Mouse (Mus musculus): Measurements from ENCODE around the gene Ndufa11.

Ndufa11 gene

DNA sequence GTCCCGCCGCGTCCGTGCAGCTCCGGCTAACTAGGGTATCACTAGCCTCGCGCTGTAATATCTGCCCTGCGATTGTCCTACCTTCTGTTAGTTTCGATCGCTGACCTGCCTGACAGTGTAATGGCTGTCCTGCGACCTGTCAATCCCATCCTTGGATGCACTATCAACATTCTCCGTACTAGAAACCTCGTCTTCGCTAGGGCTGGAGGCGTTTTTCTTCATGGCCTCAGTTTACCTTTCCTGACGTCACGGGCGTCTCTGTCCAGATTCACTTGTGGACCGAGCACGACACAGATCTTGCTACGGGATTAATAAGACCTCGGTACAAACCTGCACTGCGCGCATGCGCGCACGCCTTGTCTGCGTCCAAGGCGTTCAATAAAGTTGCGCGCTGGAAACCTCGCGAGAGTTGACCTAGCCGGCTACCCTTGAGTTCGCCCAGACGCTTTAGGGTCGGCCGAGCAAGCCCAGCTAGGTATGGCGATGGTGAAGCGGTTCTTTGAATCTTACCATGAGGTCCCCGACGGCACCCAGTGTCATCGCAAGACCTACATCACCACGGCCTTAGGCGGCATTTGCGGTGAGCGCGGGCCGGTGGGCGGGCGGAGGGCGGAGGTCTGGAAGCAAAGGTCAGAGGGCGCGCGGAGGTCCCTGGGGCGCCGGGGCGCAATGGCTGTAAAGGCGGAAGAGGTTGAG, at the start of gene Ndufa11, which contains the start of gene Vmac:
Ndufa11 (plus strand) TSS at position 405 of the 696 bp plus-strand sequence.
Vmac (minus strand) TSS at position 660 of the 696 bp plus-strand sequence.
- Histone ChIP-seq H3K27me3 (ENCODE audit: control insufficient read depth, insufficient read depth, low read length, poor library complexity, severe bottlenecking) (no peaks in the 10 kb centered on the region), H3K36me3 (ENCODE audit: control insufficient read depth, insufficient read depth, low read length, poor library complexity, severe bottlenecking) (no peaks in the 10 kb centered on the region; the same call in 1 of the 2 replicates)
- peak; percentile 98 for DNase-seq (ENCODE audit: low read depth, low spot score)

DNA sequence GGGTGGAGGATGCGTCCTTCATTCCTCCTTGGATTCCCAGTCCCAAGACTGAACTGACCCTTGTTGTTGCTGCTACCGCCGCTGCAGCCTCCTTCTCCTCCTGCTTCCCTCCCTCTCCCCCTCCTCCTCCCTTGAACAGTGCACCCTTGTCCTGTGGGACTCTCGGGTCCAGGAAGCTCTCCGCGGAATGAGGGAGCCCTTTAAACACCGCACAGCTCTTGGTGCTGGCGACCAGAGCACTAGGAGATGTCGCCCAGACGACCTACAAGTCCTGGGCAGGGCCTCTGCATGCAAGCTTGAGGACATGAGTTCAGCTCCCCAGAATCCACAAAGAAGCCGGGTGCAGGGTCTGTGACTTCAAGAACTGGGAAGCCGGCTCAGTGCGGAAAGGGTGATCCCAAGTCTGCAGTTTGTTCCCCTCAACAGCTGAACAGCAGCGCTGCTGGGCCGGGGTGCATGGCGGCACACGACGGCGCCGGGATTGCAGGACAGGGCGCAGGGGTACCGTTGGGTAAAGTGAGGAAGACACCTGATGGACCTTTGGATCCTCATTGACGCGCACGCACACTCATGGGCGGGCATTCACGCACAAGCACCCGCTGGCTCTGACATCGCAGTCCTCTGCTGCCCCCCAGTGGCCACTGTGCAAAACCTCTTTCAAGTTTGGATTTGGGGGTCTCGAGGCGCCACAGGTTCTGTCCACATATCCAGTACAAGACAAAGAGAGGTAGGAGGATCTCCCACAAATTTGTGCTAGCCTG, 49.0 kb upstream of the Ndufa11 start:
- Histone ChIP-seq H3K36me3 (ENCODE audit: control insufficient read depth, insufficient read depth, low read length, poor library complexity, severe bottlenecking) (no peaks in the 10 kb centered on the region), H3K27me3 (ENCODE audit: control insufficient read depth, insufficient read depth, low read length, poor library complexity, severe bottlenecking) (no peaks in the 10 kb centered on the region)
- peak; percentile 90 for DNase-seq (ENCODE audit: low read depth, low spot score)

DNA sequence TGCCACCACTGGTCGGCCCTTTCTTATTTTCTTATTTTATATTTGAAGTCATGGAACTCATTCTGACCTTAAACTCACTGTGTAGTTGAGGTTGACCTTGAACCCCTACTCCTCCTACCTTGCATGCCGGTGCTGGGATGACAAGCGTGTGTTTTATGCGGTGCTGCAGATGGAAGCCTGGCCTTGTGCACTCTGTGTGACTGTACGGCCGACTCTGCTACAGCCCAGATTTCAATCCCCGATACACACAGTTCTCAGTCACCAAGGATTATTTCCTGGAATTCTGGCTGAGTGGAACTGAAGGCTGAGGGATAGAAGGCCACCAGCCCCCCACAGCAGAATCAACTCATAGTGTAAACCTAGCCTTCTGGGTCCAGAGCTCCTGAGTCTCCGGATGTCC, 47.8 kb upstream of the Ndufa11 start:
- DNase-seq (ENCODE audit: low read depth, low spot score): no peak
- Histone ChIP-seq H3K36me3 (ENCODE audit: control insufficient read depth, insufficient read depth, low read length, poor library complexity, severe bottlenecking) (no peaks in the 10 kb centered on the region), H3K27me3 (ENCODE audit: control insufficient read depth, insufficient read depth, low read length, poor library complexity, severe bottlenecking) (no peaks in the 10 kb centered on the region)

DNA sequence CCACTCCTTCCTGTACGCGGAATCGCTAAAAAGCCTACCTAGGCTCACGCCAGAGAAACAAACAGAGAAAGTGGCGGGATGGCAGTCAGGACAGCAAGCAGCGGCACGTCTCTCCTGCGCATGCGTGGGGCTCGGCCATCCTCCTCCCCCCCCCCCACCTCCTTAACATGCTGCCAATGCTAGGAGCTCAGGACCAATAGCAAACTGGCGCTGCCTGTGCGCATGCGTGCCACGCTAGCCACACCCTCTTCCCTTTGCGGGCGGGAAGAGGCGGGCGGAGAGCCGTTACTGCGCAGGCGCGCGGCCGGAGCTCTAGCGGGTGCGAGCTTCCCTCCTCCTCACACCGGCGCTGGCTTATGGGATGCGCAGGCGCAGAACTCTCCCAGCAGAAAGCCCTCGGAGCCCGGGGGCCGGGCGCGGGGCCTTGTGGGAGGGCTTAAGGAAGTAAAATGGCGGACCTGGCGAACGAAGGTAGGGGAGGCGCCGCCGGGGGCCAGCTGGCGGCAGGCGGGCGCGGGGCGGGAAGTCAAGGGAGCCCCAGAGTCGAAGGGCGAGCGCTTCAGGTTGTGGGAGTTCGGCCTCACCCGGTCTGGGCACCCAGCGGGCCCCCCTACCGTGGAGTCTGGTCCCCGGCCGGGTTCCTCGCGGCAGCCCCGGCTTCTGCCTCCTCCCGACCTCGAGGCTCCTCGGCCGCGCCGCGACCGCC, 44.5 kb upstream of the Ndufa11 start, which contains the start of gene Ranbp3:
Ranbp3 (plus strand) TSS at position 354 of the 706 bp plus-strand sequence.
- H3K27me3 ChIP-seq (ENCODE audit: control insufficient read depth, insufficient read depth, low read length, poor library complexity, severe bottlenecking): no peaks in the 10 kb centered on the region
- DNase-seq (ENCODE audit: low read depth, low spot score): peak; percentile 100
- no peaks in the 10 kb centered on the region; the same call in 1 of the 2 replicates for H3K36me3 ChIP-seq (ENCODE audit: control insufficient read depth, insufficient read depth, low read length, poor library complexity, severe bottlenecking)

DNA sequence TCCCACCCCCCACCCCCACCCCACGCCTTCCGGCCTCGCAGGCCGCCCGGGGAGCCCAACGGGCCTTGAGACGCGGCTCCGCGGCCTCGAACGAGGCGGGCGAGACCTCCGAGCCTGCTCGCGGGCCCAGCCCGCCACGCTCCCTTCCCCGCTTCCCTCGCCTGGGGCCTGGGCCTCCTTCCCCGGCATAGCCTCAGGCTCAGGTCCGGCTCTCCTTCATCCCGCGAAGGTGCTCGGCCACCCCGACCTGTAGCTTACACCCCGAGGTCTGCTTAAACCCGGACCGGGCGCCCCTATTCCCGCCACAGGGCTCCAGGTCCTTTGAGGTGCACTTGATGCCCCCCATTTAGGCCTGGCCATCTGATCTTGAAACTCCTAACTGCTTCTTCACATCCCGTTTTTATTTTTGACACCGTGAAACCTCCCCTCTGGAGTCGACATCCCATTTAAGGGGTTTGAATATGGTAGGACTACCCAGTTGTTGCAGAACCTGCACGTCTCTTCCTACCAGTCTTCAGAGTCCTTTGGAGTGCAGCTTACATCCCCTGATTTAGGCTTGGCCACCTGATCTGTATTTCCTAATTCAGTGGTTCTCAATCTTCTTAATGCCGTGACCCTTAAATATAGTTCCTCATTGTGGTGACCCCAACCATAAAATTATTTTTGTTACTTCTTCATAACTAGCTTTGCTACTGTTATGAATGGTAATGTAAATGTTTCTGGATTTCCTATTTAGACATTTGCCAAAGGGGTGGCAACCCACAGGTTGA, 43.7 kb upstream of the Ndufa11 start:
- H3K27me3 ChIP-seq (ENCODE audit: control insufficient read depth, insufficient read depth, low read length, poor library complexity, severe bottlenecking): no peaks in the 10 kb centered on the region
- no peaks in the 10 kb centered on the region; the same call in 1 of the 2 replicates for H3K36me3 ChIP-seq (ENCODE audit: control insufficient read depth, insufficient read depth, low read length, poor library complexity, severe bottlenecking)
- peak; percentile 8 for DNase-seq (ENCODE audit: low read depth, low spot score)

DNA sequence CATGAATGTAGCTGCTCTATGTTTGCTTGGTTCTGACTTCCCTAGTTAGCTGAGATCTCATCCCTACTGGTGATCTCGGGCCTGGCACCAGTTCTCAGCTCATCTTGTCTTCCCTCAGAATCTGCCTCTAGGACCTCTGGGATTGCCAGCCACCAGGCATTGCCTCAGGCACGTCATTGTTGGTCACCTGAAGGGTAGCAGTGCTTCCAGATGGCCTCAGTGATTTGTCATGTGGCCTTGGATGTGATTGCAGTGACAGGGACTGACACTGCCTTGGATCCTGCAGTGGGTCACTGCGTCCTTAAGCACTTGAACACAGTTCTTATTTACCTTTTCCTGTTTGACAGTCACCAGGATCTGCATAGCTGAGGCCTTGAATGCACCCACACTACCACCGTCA, 35.8 kb upstream of the Ndufa11 start:
- H3K36me3 ChIP-seq (ENCODE audit: control insufficient read depth, insufficient read depth, low read length, poor library complexity, severe bottlenecking): peaks cover 6% of the 10 kb centered on the region; the same call in 1 of the 2 replicates
- H3K27me3 ChIP-seq (ENCODE audit: control insufficient read depth, insufficient read depth, low read length, poor library complexity, severe bottlenecking): no peaks in the 10 kb centered on the region
- DNase-seq (ENCODE audit: low read depth, low spot score): no peak

DNA sequence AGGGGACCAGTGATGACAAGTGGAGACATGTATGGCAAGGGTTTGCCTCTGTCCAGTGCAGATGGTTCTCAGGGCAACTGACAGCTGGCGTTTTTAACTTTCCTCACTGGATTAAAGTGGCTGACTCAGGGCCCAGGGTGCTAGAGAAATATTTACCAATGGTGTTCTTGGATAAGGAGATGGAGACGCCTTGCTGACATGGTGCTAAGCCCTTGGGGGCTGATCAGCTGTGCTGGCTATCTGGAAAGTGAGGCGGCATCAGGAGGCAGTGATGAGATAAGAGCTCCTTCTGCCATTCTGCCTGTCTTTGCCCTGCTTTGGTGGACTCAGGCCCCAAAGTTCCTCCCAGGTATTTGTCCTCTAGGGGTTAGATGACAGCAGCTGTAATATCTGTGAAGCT, 34.7 kb upstream of the Ndufa11 start:
- no peak for DNase-seq (ENCODE audit: low read depth, low spot score)
- Histone ChIP-seq H3K36me3 (ENCODE audit: control insufficient read depth, insufficient read depth, low read length, poor library complexity, severe bottlenecking) (peaks cover 7% of the 10 kb centered on the region; the same call in 1 of the 2 replicates), H3K27me3 (ENCODE audit: control insufficient read depth, insufficient read depth, low read length, poor library complexity, severe bottlenecking) (no peaks in the 10 kb centered on the region)

DNA sequence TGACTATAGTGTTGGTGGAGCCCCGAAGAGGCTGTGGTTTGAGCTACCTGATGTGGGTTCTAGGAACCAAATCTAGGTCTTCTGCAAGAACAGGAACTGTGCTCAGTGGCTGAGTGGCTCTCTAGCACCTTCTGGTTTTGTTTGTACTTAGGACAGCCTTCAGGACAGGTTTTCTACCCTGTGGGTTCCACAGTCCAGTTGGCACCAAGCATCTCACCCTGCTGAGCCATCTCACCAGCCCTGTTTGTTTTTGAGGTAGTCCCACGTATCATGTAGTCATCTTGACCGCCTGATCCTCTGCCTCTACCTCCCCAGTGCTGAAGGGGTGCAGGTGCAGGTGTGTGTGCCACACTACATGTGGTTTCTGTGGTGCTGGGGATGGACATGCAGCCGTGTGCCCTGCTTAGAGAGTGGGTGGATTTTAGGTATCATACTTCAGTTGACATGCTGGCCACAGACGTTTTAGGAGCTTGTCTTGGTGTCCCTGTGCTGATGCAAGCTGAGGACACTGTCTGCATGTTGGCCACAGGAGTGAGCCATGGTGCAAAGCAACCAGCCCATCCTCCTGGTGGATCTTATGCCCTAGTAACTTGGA, 33.9 kb upstream of the Ndufa11 start:
- H3K27me3 ChIP-seq (ENCODE audit: control insufficient read depth, insufficient read depth, low read length, poor library complexity, severe bottlenecking): no peaks in the 10 kb centered on the region
- peak; percentile 24 for DNase-seq (ENCODE audit: low read depth, low spot score)
- peaks cover 7% of the 10 kb centered on the region; the same call in 1 of the 2 replicates for H3K36me3 ChIP-seq (ENCODE audit: control insufficient read depth, insufficient read depth, low read length, poor library complexity, severe bottlenecking)

DNA sequence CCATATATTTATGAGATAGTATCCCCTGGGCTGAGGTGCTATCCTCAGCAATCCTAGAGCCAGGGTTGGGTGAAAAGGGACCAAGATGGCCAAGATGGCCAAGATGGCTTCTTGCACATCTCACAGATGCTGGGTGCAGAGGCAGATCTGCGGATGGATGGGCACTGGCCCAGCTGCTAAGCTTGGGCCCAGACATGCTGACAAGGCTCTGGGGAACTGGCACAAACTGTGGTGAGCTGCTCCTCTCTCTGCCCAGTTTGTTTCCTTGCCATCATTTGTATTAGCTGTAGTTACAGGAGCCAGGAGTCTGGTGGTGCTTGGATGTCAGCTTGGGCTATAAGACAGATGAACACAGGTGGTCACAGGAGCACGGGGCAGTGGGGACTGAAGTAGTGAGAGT, 32.9 kb upstream of the Ndufa11 start:
- DNase-seq (ENCODE audit: low read depth, low spot score): no peak
- peaks cover 7% of the 10 kb centered on the region for H3K36me3 ChIP-seq (ENCODE audit: control insufficient read depth, insufficient read depth, low read length, poor library complexity, severe bottlenecking)
- no peaks in the 10 kb centered on the region for H3K27me3 ChIP-seq (ENCODE audit: control insufficient read depth, insufficient read depth, low read length, poor library complexity, severe bottlenecking)

DNA sequence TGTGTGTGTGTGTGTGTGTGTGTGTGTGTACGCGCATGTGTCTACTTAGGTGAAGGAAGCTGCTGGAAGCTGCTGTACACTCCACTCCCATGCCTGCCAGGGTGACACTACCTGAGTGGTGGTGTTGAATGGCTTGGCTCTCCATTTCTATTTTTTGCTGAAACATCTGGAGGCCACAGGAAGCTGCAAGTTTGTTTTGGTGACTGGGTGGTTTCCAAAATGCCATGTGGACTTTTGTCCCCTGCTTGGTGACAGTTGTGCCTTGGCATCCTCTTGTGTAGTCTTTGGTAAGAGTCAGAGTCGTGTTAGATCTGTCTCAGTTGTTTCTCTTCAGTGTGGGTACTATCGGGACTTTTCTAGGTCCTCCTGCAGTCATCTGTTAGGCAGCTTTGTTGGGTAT, 30.8 kb upstream of the Ndufa11 start:
- H3K27me3 ChIP-seq (ENCODE audit: control insufficient read depth, insufficient read depth, low read length, poor library complexity, severe bottlenecking): no peaks in the 10 kb centered on the region
- peaks cover 7% of the 10 kb centered on the region for H3K36me3 ChIP-seq (ENCODE audit: control insufficient read depth, insufficient read depth, low read length, poor library complexity, severe bottlenecking)
- no peak for DNase-seq (ENCODE audit: low read depth, low spot score)

DNA sequence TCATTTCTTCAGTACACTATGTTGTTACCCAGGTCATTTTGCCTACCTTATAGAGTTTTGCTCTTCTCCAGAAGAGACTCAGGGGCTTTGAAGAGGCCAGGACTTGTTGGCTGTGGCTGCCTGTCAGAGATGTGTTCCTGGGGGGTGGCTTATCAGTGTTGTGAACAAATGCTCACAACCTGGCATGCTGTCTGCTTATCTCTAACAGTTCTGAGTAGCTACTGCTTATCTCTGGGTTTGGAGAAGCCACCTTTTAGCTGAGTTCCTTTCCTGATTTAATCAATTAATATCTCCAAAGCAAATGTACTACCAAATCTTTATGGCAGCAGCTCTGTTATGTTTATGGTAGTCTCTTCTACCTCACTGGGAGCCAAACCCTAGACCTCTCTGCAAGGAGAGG, 29.5 kb upstream of the Ndufa11 start:
- Histone ChIP-seq H3K36me3 (ENCODE audit: control insufficient read depth, insufficient read depth, low read length, poor library complexity, severe bottlenecking) (peaks cover 7% of the 10 kb centered on the region), H3K27me3 (ENCODE audit: control insufficient read depth, insufficient read depth, low read length, poor library complexity, severe bottlenecking) (no peaks in the 10 kb centered on the region)
- no peak for DNase-seq (ENCODE audit: low read depth, low spot score)

DNA sequence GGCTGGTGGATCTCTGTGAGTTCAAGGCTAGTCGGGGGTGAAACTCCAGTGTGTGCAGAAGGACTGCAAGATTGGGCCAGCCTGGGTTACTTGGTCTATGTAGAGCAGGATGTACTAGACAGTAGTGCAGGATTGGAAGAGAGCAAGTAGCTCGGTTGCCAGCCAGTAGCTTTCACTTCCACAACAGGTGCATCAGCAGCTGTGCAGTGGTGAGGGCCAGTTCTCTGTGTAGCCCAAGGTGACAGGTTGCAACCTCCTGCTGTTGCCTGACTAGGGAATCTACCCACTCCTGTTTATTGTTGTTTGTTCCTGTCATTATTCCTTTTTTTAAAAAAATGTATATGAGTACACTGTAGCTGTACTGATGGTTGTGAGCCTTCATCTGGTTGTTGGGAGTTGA, 28.9 kb upstream of the Ndufa11 start:
- Histone ChIP-seq H3K36me3 (ENCODE audit: control insufficient read depth, insufficient read depth, low read length, poor library complexity, severe bottlenecking) (peaks cover 7% of the 10 kb centered on the region), H3K27me3 (ENCODE audit: control insufficient read depth, insufficient read depth, low read length, poor library complexity, severe bottlenecking) (no peaks in the 10 kb centered on the region)
- DNase-seq (ENCODE audit: low read depth, low spot score): no peak

DNA sequence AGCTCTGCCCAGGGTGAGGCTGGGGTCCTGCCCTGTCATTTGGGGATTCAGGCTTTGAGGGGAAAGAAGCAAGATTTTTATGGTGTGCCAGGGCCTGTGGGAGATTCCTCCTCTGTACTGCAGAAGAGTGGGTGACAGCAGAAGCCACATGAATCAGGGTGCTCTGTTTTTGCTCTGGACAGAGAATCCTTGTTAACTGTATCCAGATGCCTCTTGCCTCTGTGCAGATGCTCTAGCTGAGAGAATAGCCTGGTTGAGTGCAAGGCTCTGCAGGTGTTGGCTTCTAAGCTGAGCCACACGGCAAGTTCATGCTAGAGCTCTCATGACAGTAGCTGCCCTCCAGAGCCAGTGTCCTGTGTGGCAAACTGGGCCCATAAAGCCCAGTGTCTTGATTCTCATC, 24.2 kb upstream of the Ndufa11 start:
- no peak for DNase-seq (ENCODE audit: low read depth, low spot score)
- Histone ChIP-seq H3K36me3 (ENCODE audit: control insufficient read depth, insufficient read depth, low read length, poor library complexity, severe bottlenecking) (peaks cover 3% of the 10 kb centered on the region; the same call in 1 of the 2 replicates), H3K27me3 (ENCODE audit: control insufficient read depth, insufficient read depth, low read length, poor library complexity, severe bottlenecking) (no peaks in the 10 kb centered on the region)

DNA sequence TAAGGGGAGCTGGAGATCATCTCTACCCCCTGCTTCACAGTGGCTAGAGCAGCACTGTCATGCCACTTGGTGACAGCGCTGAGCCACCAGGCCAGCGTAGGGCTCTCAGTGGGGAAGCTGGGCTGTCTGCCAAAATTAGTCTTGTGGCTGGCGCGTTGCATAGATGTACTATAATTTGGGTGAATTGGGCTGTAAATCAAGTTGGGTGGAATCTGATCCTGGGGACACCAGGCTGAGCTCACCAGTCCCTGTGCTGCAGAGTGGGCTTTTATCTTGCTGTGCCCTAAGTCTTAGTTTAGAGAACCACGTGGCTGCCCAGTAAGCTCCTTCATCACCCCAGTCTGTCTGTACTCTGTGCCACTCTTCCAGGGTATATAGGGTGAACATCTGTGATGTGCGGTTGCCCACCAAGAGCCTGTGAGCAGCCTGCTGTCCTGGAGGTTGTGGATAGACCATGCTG, 23.7 kb upstream of the Ndufa11 start:
- peaks cover 4% of the 10 kb centered on the region for H3K36me3 ChIP-seq (ENCODE audit: control insufficient read depth, insufficient read depth, low read length, poor library complexity, severe bottlenecking)
- no peaks in the 10 kb centered on the region for H3K27me3 ChIP-seq (ENCODE audit: control insufficient read depth, insufficient read depth, low read length, poor library complexity, severe bottlenecking)
- no peak for DNase-seq (ENCODE audit: low read depth, low spot score)

All from splenic B cell, adult 2 months (primary cell).